Mouse (Mus musculus) ES-CJ7 (cell line): Measurements from ENCODE around the gene Tnfrsf9.
"Not testable (repeated sequence)": the region's sequence is repeated elsewhere in the genome, so short reads cannot be mapped to it uniquely, and the experiment has no call there.

Experiments used
- DNase-seq: peaks from one replicate; pipeline ENCODE4 v3.0.0; 2011; ENCODE audit warnings: low read depth, low spot score

Tnfrsf9 gene

GRCm38 (mm10) chr4:150914290-150914733 lies at the start of gene Tnfrsf9, which contains the start of gene Park7:
Gene Tnfrsf9, plus strand, starts transcription at chr4:150914562.
Gene Park7, minus strand, starts transcription at chr4:150914437.
- peak; percentile 98 for DNase-seq

GRCm38 (mm10) chr4:150865371-150865770 lies 49.0 kb upstream of the Tnfrsf9 start:
- DNase-seq = peak; percentile 41

GRCm38 (mm10) chr4:150866069-150866468 lies 48.3 kb upstream of the Tnfrsf9 start:
- DNase-seq = no peak

GRCm38 (mm10) chr4:150866494-150866893 lies 47.9 kb upstream of the Tnfrsf9 start:
- DNase-seq = no peak

- no peak for DNase-seq
Measured at GRCm38 (mm10) chr4:150868161-150868560, 46.2 kb upstream of the Tnfrsf9 start.

- no peak for DNase-seq
Measured at GRCm38 (mm10) chr4:150868859-150869258, 45.5 kb upstream of the Tnfrsf9 start.

- DNase-seq = no peak
Measured at GRCm38 (mm10) chr4:150869276-150870197, 44.8 kb upstream of the Tnfrsf9 start.

- DNase-seq = no peak
Measured at GRCm38 (mm10) chr4:150870963-150871391, 43.4 kb upstream of the Tnfrsf9 start.

- no peak for DNase-seq
Measured at GRCm38 (mm10) chr4:150871392-150872138, 42.8 kb upstream of the Tnfrsf9 start.

GRCm38 (mm10) chr4:150872139-150872651 lies 42.2 kb upstream of the Tnfrsf9 start:
- DNase-seq = no peak

- no peak for DNase-seq
Measured at GRCm38 (mm10) chr4:150872681-150873080, 41.7 kb upstream of the Tnfrsf9 start.

- not testable (repeated sequence) for DNase-seq
Measured at GRCm38 (mm10) chr4:150874416-150874815, 39.9 kb upstream of the Tnfrsf9 start.

- DNase-seq = no peak
Measured at GRCm38 (mm10) chr4:150875393-150875792, 39.0 kb upstream of the Tnfrsf9 start.

GRCm38 (mm10) chr4:150879631-150880030 lies 34.7 kb upstream of the Tnfrsf9 start:
- DNase-seq = no peak

- DNase-seq = peak; percentile 67
Measured at GRCm38 (mm10) chr4:150880364-150880763, 34.0 kb upstream of the Tnfrsf9 start.

- no peak for DNase-seq
Measured at GRCm38 (mm10) chr4:150882632-150883031, 31.7 kb upstream of the Tnfrsf9 start.

- no peak for DNase-seq
Measured at GRCm38 (mm10) chr4:150887903-150888302, 26.5 kb upstream of the Tnfrsf9 start.

GRCm38 (mm10) chr4:150888492-150888891 lies 25.9 kb upstream of the Tnfrsf9 start:
- no peak for DNase-seq

- DNase-seq = peak; percentile 73
Measured at GRCm38 (mm10) chr4:150889273-150889954, 24.9 kb upstream of the Tnfrsf9 start.

- DNase-seq = peak; percentile 47
Measured at GRCm38 (mm10) chr4:150889955-150890315, 24.4 kb upstream of the Tnfrsf9 start.

- no peak for DNase-seq
Measured at GRCm38 (mm10) chr4:150891308-150891707, 23.1 kb upstream of the Tnfrsf9 start.
